Mouse (Mus musculus) ES-Bruce4 (cell line): ENCODE measurements around the gene Gba2. TPM values are rescaled to one million over a fixed set of nuclear protein-coding genes. Genes with fewer than 3 reads are reported as not detected.

Source experiments
- H3K27ac ChIP-seq: 2 replicates; pipeline ENCODE4 v1.5.1; 2012; ENCODE audit warnings: low read length, inconsistent platforms; ENCODE audit not compliant: insufficient read depth
- H3K27me3 ChIP-seq: 2 replicates; pipeline ENCODE4 v1.6.1; 2012; ENCODE audit warnings: mild to moderate bottlenecking, low read length, inconsistent platforms; ENCODE audit not compliant: control insufficient read depth, poor library complexity, insufficient read depth, severe bottlenecking
- H3K36me3 ChIP-seq: 2 replicates; pipeline ENCODE4 v1.6.1; 2012; ENCODE audit warnings: inconsistent platforms, mild to moderate bottlenecking, low read length, moderate library complexity; ENCODE audit not compliant: control insufficient read depth, poor library complexity, insufficient read depth, severe bottlenecking
- H3K4me1 ChIP-seq: one replicate; pipeline ENCODE4 v1.8.1; 2011; ENCODE audit warnings: low read length; ENCODE audit not compliant: control insufficient read depth, insufficient read depth
- H3K4me3 ChIP-seq: 2 replicates; pipeline ENCODE4 v1.5.1; 2011; ENCODE audit warnings: low read depth, mild to moderate bottlenecking, low read length
- H3K9ac ChIP-seq: 2 replicates; pipeline ENCODE4 v1.6.1; 2012; ENCODE audit warnings: low read depth, mild to moderate bottlenecking, inconsistent platforms; ENCODE audit not compliant: poor library complexity, severe bottlenecking
- H3K9me3 ChIP-seq: replicated peaks from 2 replicates; pipeline ENCODE4 v1.6.1; 2012; ENCODE audit warnings: mild to moderate bottlenecking, low read length, inconsistent platforms; ENCODE audit not compliant: control insufficient read depth, poor library complexity, insufficient read depth, severe bottlenecking
- CTCF ChIP-seq: IDR thresholded peaks from one replicate; pipeline ENCODE4 v1.8.1; 2011; ENCODE audit warnings: low read depth, low read length
- EP300 ChIP-seq: IDR thresholded peaks from 2 replicates; pipeline ENCODE4 v1.6.1; 2011; ENCODE audit warnings: low read depth, low read length; ENCODE audit not compliant: insufficient read depth
- POLR2A ChIP-seq: IDR thresholded peaks from one replicate; pipeline ENCODE4 v1.8.1; 2011; ENCODE audit warnings: low read length; ENCODE audit not compliant: insufficient read depth
- polyA plus RNA-seq: library from polyadenylated mRNA; stranded (reverse); fragments of >200 nt; gene quantifications from 2 replicates; pipeline ENCODE4 v1.2.4, GENCODE M21; 2011; ENCODE audit warnings: low read depth; ENCODE audit not compliant: missing spikeins, insufficient read depth, insufficient read length

Gba2 gene
- polyA plus RNA-seq, 1 experiment, result 6.6 TPM

DNA sequence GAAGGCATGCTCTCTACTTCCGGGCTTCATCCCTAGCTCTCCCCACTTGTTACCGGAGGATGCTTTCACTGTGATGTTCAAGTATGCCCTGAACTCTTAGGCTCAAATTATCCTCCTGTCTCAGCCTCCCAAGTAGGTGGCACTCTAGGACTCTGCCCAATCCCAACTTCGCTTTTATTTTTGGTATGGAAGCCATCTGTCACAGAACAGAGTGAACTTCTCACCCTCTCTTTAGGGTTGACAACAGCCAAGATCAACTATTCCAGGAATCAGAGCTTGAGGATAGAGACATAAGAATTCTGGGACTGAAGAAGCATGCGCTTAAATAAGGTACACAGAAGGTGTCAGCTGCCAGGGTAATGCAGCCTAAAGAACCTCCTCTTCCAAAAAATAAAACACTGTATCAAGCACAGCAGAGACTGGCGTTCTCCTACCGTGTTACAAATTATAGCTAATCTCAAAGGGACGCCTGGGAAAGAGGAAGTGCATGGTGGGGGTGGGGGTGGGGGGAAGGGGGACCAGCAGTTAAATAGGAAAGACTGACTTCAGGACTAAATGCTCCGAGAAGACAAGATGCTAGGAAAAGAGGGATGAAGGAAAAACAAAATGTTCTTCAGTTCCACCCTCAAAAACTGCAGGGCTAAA is 1.3 kb downstream of the Gba2 start:
- 0 out of 2 replicates have a peak overlapping the region, but pooled peaks have one; percentile 75 for H3K9ac ChIP-seq
- H3K27ac ChIP-seq, result no peak overlapping the region
- H3K36me3 ChIP-seq, result peaks cover 3% of the 10 kb centered on the region; the same call in 1 of the 2 replicates
- no peaks in the 10 kb centered on the region for H3K9me3 ChIP-seq
- peaks cover 3% of the 10 kb centered on the region for H3K4me1 ChIP-seq
- TF ChIP-seq EP300 (no peak), CTCF (no peak), POLR2A (no peak)
- H3K4me3 ChIP-seq, result no peak overlapping the region; the same call in 1 of the 2 replicates
- H3K27me3 ChIP-seq, result no peaks in the 10 kb centered on the region

DNA sequence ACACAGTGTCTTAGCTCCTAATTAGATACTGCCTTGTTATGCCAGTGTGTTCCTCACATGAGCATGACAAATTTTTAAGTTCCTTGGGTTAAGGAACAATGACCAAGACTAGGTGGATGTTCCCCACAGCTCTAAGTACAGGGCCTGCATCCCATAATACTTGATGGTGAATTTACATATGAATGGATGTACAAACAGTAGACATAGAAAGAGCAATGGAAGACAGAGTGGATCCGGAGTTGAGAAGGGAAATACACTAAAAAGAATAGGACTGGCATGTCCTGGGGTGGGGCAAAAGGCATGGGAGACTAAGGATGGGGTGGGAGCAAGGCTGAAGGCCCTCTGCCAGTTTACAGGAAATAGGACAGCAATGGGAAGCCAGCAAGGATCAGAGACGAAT is 3.3 kb downstream of the Gba2 start:
- Histone ChIP-seq H3K36me3 (no peaks in the 10 kb centered on the region), H3K4me1 (peaks cover 3% of the 10 kb centered on the region), H3K4me3 (no peak overlapping the region), H3K9me3 (no peaks in the 10 kb centered on the region), H3K27ac (no peak overlapping the region), H3K27me3 (no peaks in the 10 kb centered on the region), H3K9ac (no peak overlapping the region)
- TF ChIP-seq CTCF, result no peak
- TF ChIP-seq EP300, result no peak
- no peak for TF ChIP-seq POLR2A

DNA sequence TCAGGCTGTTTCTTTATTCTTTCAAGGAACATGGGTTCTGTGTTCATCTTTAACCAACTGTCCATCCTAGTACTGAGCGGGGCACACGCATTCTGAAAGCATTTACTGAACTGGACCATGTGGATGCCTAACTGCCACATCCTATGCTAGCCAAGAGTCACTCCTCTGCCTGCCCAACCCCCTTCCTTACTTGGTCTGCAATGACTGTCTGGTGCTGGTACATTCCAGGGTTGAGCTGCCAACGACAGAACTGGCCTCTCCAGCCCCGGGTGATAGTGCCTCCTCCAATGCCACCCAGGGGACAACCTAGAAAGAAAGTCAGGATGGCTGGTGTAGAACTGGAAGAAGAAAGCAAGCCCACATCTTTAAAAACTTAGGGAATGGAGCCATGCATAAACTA is 5.1 kb downstream of the Gba2 start:
- H3K36me3 ChIP-seq, result 0 out of 2 replicates have a peak, but pooled peaks cover 2% of the 10 kb centered on the region
- TF ChIP-seq POLR2A (no peak), EP300 (no peak), CTCF (no peak)

DNA sequence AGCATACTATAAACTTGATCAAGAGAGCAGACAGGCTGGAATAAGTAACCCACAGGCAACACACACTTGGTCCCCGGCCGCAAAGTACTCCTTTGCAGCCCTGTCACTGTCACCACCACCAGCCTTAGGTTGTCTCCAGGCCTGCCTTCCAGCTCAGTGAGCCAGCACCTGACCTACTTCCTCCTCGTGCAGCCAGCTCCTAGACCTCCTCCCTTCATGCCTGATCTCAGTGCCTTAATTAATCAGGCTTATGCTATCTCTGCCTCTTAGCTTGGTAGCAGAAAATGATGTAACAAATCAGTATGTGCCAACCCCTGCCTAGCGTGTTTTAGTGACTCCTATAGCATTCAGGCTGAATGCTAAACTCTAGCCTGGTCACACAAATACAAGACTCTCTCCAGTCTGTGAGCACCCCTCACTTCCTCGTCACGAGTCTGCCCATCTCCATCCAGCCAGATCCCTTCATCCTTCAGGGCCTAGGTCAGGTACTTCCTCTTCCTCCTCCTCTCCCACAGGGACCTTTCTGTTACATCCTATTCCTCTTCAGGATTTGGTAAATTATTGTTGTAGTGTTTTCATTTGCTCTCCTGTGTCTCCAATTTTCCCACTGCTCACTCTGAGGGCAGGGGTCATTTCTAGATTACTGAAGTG is 7.2 kb downstream of the Gba2 start:
- Histone ChIP-seq H3K36me3 (peaks cover 11% of the 10 kb centered on the region; the same call in 1 of the 2 replicates), H3K4me1 (peaks cover 1% of the 10 kb centered on the region), H3K4me3 (no peak overlapping the region), H3K27ac (no peak overlapping the region), H3K9ac (no peak overlapping the region), H3K27me3 (no peaks in the 10 kb centered on the region), H3K9me3 (no peaks in the 10 kb centered on the region)
- TF ChIP-seq POLR2A (no peak), EP300 (no peak), CTCF (no peak)

More for the DNA sequence above, 5.1 kb downstream of the Gba2 start:
- Histone ChIP-seq H3K9ac (no peak overlapping the region), H3K27ac (no peak overlapping the region), H3K27me3 (no peaks in the 10 kb centered on the region), H3K9me3 (no peaks in the 10 kb centered on the region), H3K4me3 (no peak overlapping the region), H3K4me1 (peaks cover 3% of the 10 kb centered on the region)

DNA sequence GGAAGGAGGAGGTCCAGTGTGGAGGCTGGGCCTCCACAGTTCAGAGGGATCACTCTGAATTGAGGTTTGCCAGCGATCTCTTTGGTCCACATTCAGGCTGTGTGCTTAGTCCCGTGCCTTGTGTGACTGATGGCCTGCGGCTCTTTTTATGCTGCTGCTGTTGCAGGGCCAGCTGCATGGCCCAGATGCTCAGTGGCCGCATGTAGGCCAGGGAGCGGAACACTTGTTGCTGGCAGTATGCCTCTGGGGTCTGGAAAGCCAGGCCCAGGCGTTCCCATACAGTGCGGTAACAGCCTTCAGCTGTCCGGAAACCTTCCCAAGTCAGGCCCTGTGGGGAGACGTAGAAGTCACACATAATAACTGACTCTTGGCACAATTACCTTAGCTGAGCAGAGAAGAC is 11.5 kb downstream of the Gba2 start:
- TF ChIP-seq POLR2A (no peak), CTCF (no peak), EP300 (no peak)
- Histone ChIP-seq H3K4me1 (no peaks in the 10 kb centered on the region), H3K27ac (no peak overlapping the region), H3K9ac (no peak overlapping the region), H3K9me3 (no peaks in the 10 kb centered on the region), H3K4me3 (no peak overlapping the region), H3K36me3 (peaks cover 11% of the 10 kb centered on the region; the same call in 1 of the 2 replicates), H3K27me3 (no peaks in the 10 kb centered on the region)

DNA sequence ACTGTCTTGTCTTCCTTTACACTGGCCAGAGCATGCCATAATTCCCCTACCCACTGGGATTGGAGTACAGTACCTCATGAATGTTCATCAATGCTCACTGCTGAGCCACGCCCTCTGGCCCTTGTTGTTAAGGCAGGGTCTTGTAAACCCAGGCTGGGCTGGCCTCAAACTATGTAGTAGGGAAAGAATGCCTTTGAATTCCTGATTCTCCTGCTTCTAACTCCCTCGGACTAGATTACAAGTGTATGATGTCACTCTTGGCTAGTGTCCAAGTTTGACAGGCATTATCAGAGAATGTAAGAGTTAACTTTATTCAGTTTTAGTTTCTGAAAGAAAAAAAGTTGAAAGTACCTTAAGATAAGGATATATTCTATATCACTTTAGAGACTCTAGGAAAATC is 14.4 kb downstream of the Gba2 start:
- Histone ChIP-seq H3K27me3 (no peaks in the 10 kb centered on the region), H3K4me1 (peaks cover 3% of the 10 kb centered on the region), H3K36me3 (peaks cover 11% of the 10 kb centered on the region; the same call in 1 of the 2 replicates), H3K9ac (no peak overlapping the region), H3K4me3 (no peak overlapping the region), H3K27ac (no peak overlapping the region), H3K9me3 (no peaks in the 10 kb centered on the region)
- TF ChIP-seq CTCF, result no peak
- no peak for TF ChIP-seq EP300
- TF ChIP-seq POLR2A, result no peak
